Mouse (Mus musculus) T-helper 1 cell (primary cell): ENCODE results near the gene Slc48a1.

Source experiments
- in situ Hi-C: fragments of 300-600 bp; cut with MboI, MseI; formaldehyde crosslinking; loops from one replicate; pipeline ENCODE4 v1.15.1; 2025; ENCODE audit warnings: high pct_unique_total_duplicates

The Slc48a1 gene

GRCm38 (mm10) chr15:97825071-97825940 is 47.0 kb downstream of the Slc48a1 start:
- in situ Hi-C loops = no loop called here

GRCm38 (mm10) chr15:97825941-97826587 is 47.7 kb downstream of the Slc48a1 start:
- in situ Hi-C loops = no loop called here

GRCm38 (mm10) chr15:97826588-97827261 is 48.4 kb downstream of the Slc48a1 start:
- in situ Hi-C loops = no loop called here

- in situ Hi-C loops = no loop called here
Measured at GRCm38 (mm10) chr15:97827401-97827800, 49.1 kb downstream of the Slc48a1 start.

- in situ Hi-C loops = no loop called here
Measured at GRCm38 (mm10) chr15:97828221-97828842, 50.0 kb downstream of the Slc48a1 start.

GRCm38 (mm10) chr15:97828901-97829338 is 50.6 kb downstream of the Slc48a1 start:
- in situ Hi-C loops = no loop called here

- in situ Hi-C loops = no loop called here
Measured at GRCm38 (mm10) chr15:97829432-97829831, 51.1 kb downstream of the Slc48a1 start.

GRCm38 (mm10) chr15:97830253-97830787 is 52.0 kb downstream of the Slc48a1 start:
- in situ Hi-C loops = loop anchor here (10.0 kb wide), 1 partner anchor 1126 kb away; no protein-coding TSS in a partner anchor

- in situ Hi-C loops = loop anchor here (10.0 kb wide), 1 partner anchor 1126 kb away; no protein-coding TSS in a partner anchor
Measured at GRCm38 (mm10) chr15:97830788-97831241, 52.5 kb downstream of the Slc48a1 start.

- in situ Hi-C loops = loop anchor here (10.0 kb wide), 1 partner anchor 1127 kb away; no protein-coding TSS in a partner anchor
Measured at GRCm38 (mm10) chr15:97831242-97831986, 53.1 kb downstream of the Slc48a1 start.

- in situ Hi-C loops = loop anchor here (10.0 kb wide), 1 partner anchor 1127 kb away; no protein-coding TSS in a partner anchor
Measured at GRCm38 (mm10) chr15:97831987-97832640, 53.8 kb downstream of the Slc48a1 start.

GRCm38 (mm10) chr15:97832764-97833479 is 54.6 kb downstream of the Slc48a1 start:
- in situ Hi-C loops = loop anchor here (10.0 kb wide), 1 partner anchor 1128 kb away; no protein-coding TSS in a partner anchor

GRCm38 (mm10) chr15:97836153-97836893 is 58.0 kb downstream of the Slc48a1 start:
- in situ Hi-C loops = loop anchor here (5.0 to 10.0 kb wide), 2 partner anchors 971 to 1132 kb away; partner anchors contain the start of gene Ddn

- in situ Hi-C loops = loop anchor here (5.0 to 10.0 kb wide), 2 partner anchors 970 to 1132 kb away; partner anchors contain the start of gene Ddn
Measured at GRCm38 (mm10) chr15:97836894-97837247, 58.6 kb downstream of the Slc48a1 start.

- in situ Hi-C loops = loop anchor here (5.0 to 10.0 kb wide), 2 partner anchors 970 to 1133 kb away; partner anchors contain the start of gene Ddn
Measured at GRCm38 (mm10) chr15:97837491-97838061, 59.3 kb downstream of the Slc48a1 start.

- in situ Hi-C loops = loop anchor here (5.0 to 10.0 kb wide), 2 partner anchors 969 to 1134 kb away; partner anchors contain the start of gene Ddn
Measured at GRCm38 (mm10) chr15:97838395-97838794, 60.1 kb downstream of the Slc48a1 start.

- in situ Hi-C loops = loop anchor here (5.0 to 10.0 kb wide), 2 partner anchors 968 to 1134 kb away; partner anchors contain the start of gene Ddn
Measured at GRCm38 (mm10) chr15:97839012-97839411, 60.7 kb downstream of the Slc48a1 start.
